Mouse (Mus musculus) right cerebral cortex, postnatal 36 days (tissue): ENCODE results near the gene Cmip.

Experiments used
- DNase-seq, 2 experiments: peaks; one replicate each; pipeline ENCODE4 v3.0.0; 2022; ENCODE audit warnings: low spot score in 2 of 2, mixed read lengths in 1 of 2

The Cmip gene

GRCm38 (mm10) chr8:117500232-117500823 lies 243.5 kb downstream of the Cmip start:
- no peak for DNase-seq

- DNase-seq, result no peak
These were observed 244.5 kb downstream of the Cmip start for GRCm38 (mm10) chr8:117501323-117501722.

GRCm38 (mm10) chr8:117503405-117504069 lies 246.7 kb downstream of the Cmip start:
- no peak for DNase-seq

- no peak for DNase-seq
These were observed 250.8 kb downstream of the Cmip start for GRCm38 (mm10) chr8:117507703-117508102.
